Mouse (Mus musculus): ENCODE measurements around the gene Apbb1ip.

Apbb1ip gene

GRCm38 (mm10) chr2:22775681-22776080, 1.8 kb downstream of the Apbb1ip start:
- no peak for DNase-seq (ENCODE audit: low read depth)

- no peak for DNase-seq (ENCODE audit: low read depth)
These were observed 2.8 kb downstream of the Apbb1ip start for GRCm38 (mm10) chr2:22776568-22777230.

DNA sequence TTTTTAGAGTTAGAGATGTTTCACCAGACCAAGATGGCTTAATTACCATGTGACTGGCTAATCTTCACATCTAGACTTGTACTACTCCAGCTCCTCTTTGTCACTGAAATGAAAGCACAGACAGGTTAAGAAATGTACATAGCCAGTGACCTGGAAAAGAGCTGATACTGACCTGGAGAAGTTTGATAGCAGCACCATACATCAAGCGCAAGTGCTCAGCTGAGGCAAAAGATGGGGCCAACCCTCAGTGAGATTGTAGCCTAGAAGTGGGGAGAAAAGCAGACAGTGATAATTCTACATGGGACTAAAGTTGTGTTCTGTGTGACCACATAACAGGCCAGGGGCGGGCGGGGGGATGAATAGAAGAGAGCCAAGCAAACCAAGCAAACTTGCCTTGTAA, 3.9 kb downstream of the Apbb1ip start:
- no peak for DNase-seq (ENCODE audit: low read depth)

GRCm38 (mm10) chr2:22780884-22781283, 7.0 kb downstream of the Apbb1ip start:
- DNase-seq (ENCODE audit: low read depth), result no peak

GRCm38 (mm10) chr2:22781387-22782009, 7.6 kb downstream of the Apbb1ip start:
- no peak for DNase-seq (ENCODE audit: low read depth)

DNA sequence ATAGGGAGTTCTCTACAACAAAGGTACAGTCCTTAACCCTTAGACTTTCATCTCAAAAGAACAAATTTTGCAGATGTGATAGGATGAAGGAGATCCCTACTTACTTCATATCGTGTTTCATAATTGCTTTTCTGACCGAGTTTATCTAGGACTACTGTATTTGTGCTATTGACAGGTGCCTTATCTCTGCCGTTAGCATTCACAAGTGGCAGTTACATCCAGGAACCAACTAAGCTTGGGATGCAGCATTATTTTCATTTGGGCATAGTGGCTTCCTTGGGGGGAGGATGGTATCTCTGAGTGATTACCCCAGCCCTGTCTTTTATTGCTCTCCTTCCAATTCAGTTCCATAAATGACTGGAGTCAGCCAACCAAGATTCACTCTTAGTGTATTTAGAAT, 8.2 kb downstream of the Apbb1ip start:
- DNase-seq (ENCODE audit: low read depth), result no peak

DNA sequence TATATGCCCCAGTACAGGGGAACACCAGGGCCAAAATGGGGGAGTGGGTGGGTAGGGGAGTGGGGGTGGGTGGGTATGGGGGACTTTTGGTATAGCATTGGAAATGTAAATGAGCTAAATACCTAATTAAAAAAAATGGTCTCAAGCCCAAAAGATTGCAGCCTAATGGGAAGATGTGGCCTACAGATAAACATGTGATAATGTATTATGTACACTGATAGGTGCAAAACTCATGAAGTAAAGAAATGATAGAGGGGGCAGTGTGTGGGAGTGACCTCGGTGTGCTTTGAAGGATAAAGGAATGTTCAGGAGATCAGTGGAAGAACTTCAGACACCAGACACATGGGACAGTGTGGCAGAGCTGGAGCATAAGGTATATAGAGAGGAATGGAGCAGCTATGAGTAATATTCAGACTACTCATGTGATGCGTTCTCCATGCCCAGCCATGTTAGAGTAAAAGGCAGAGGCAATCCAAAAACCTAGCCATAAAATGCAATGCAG, 9.3 kb downstream of the Apbb1ip start:
- DNase-seq (ENCODE audit: low read depth), result peak; percentile 41

GRCm38 (mm10) chr2:22784186-22784585, 10.3 kb downstream of the Apbb1ip start:
- peak; percentile 93 for DNase-seq (ENCODE audit: low read depth)

GRCm38 (mm10) chr2:22784771-22785170, 10.9 kb downstream of the Apbb1ip start:
- DNase-seq (ENCODE audit: low read depth), result peak; percentile 61

DNA sequence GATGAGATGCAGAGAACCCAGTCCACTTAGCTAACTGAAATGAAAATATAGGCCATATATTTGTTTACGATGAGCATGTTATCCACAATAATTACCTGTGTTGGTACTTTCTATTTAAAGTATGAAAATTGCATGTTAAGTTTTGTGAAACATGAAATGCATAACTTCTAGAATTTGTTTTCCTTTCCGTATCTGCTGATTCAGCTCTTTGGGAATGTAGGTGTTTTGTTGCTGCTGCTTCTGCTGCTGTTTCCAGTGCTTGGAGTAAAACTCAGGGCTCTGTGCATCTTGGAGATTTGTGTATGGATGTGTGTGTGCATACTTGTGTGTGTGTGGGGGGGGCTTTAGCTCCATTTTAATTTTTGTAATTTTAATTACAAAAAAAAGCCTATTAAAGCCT, 14.8 kb downstream of the Apbb1ip start:
- no peak for DNase-seq (ENCODE audit: low read depth)

GRCm38 (mm10) chr2:22789576-22789975, 15.7 kb downstream of the Apbb1ip start:
- peak; percentile 9 for DNase-seq (ENCODE audit: low read depth)

DNA sequence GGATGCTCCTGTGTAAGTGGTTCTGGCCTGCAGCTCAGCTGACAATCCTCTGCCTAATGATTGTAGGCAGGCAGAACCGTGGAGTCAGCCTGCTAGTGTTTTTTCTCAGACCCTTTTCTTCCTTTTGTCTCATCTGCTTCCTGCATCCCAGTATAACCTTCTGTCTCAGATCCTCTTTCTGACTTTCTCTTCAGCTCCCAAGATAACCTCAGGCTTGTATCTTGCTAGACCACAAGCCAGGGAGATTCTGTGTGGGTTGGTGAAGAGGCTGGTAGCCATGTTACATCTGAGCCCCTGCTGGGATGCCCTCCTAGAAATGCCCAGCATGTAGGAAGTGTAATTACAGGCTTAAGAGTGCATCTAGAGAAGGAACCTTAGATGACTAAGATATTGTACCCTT, 16.5 kb downstream of the Apbb1ip start:
- peak; percentile 35 for DNase-seq (ENCODE audit: low read depth)

DNA sequence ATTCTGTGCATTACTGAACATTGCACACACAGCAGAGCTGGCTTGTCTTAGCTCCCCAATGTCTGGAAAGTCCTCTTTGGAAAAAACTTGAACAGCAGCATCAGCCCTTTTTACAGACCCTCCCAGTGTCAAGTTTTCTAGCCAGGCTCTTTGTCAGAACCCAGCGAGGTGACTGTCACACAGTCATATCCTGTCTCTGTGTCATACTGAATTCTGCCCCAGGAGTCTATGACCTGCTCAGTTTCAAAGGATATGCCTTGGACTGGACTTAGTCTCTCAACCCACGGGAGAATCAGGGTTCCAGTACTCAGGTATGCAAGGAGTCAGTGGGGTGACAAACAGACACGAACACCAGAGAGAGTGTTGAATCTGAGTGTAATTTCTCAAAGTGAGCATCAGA, 21.2 kb downstream of the Apbb1ip start:
- no peak for DNase-seq (ENCODE audit: low read depth)

DNA sequence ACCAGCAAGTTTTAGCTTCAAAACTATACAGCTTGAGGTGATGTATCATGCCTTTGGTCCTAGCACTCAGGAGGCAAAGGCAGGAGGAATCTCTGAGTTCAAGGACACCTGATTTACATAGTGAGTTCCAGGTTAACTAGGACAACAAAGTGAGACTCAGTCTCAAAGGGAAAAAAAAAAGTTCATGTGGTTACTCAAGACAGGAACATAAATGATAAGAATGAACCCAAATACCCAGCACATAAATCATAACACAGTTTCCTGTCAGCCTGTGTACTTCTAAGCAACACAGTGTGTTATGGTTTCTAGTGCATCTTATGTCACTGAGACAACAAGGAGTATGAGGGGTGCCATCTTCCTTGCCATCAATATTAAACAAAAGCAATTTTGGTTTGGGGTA, 22.6 kb downstream of the Apbb1ip start:
- DNase-seq (ENCODE audit: low read depth), result peak; percentile 73

DNA sequence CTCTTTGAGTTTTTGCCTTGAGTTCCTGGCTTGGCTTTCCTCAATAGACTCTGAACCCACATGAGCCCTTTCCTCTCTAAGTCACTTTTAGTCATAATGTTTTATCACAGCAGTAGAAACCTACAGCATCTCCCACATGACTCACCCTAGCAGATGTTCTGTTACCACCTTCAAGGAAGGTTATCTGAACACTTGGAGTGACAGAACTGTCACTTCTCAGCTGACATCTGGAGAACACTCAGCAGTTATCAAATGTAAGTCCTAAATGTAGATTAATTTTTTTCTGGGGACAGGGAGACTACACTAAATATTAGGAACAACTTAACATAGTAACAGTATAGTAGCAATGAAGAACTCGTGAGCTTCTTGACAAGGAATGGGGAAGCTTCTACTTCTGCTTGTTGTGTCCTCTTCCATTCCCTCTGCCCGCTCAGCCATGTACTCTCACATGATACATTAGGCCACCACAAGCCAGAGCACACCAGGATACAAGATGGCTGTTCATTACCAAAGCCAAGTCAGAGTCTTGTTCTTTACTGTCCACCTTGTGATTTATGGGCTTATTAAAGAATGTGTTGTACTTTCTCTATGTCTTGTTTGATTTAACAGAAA, 25.6 kb downstream of the Apbb1ip start:
- peak; percentile 34 for DNase-seq (ENCODE audit: low read depth)

GRCm38 (mm10) chr2:22805589-22805988, 31.7 kb downstream of the Apbb1ip start:
- peak; percentile 76 for DNase-seq (ENCODE audit: low read depth)

GRCm38 (mm10) chr2:22806576-22806975, 32.7 kb downstream of the Apbb1ip start:
- DNase-seq (ENCODE audit: low read depth), result no peak

GRCm38 (mm10) chr2:22807312-22807711, 33.4 kb downstream of the Apbb1ip start:
- DNase-seq (ENCODE audit: low read depth), result peak; percentile 78

DNA sequence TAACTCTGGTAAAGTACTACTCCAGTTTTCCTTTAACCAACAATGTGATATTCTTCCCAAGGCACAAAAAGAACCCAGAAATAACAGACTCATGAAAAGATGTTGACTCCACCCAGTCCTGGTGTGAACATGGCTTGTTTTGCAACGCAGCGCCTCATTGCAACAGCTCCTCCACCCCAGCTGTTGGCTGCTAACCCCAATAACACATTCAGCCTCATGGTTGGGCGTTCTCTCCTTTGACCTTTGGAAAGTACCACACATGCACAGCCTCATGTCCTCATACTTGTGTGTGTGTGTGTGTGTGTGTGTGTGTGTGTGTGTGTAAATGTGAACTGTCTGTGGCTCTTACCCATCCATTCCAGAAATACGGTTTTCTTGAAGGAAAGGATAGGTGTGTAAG, 37.0 kb downstream of the Apbb1ip start:
- peak; percentile 60 for DNase-seq (ENCODE audit: low read depth)

GRCm38 (mm10) chr2:22811466-22811865, 37.6 kb downstream of the Apbb1ip start:
- DNase-seq (ENCODE audit: low read depth), result peak; percentile 47

DNA sequence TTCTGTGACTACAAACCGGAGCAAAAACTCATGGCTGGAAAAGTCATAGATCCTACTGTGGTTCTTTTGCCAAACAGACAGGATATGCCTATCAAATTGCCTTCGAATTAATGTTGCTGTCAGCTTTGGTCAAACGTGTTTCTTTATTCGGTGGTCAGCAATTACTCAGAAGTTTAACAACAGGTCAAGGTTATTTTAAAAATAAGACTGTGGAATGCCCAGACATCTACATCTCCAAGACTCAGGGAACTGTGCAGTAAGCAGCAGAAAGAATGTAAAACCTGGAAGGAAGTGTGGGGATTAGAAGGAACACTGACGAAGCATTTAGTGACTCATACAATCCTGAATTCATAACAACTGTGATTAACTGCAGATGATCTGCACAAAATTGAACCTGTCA, 40.0 kb downstream of the Apbb1ip start:
- DNase-seq (ENCODE audit: low read depth), result no peak

DNA sequence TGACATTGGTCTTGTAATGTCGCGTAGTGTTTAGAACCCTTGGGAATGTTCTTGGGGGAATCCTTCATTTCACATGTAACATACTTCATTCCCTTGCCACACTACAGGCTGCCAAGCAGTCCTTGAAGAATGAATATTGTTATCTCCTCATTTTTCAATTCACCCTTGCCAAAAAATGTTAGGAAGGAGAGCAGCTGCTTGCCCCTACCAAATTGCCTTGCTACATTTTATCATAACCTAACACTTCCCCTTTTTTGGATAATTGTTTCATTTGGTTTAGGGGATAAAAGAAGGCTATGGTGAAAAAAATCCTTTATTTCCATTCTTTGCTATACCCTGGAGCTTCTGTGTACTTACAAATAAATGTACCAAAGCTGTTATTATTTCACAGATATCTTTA, 41.8 kb downstream of the Apbb1ip start:
- no peak for DNase-seq (ENCODE audit: low read depth)

DNA sequence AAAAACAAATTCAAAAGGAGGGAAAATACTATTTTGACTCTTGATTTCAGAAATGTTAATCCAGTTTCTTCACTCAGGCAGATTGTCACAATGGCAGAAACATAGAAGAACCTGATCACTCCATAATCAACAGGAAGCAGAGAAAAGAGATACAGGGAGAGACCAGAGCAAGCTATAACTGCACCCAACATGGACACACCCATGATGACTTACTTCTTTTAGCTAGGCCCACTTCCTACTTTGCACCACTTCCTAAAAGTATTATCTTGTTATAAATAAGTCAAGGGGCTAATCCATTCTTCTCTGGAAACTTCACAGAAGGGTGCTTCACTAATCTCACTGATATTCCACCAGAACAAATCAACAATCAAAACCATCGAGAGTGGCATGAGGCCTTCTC, 42.3 kb downstream of the Apbb1ip start:
- peak; percentile 41 for DNase-seq (ENCODE audit: low read depth)
